Mouse (Mus musculus) lung, postnatal 0 days (tissue): ENCODE results near the gene Hadh.

ENCODE experiments used
- CTCF ChIP-seq: IDR thresholded peaks from 2 replicates; pipeline ENCODE4 v1.5.1; 2016; ENCODE audit warnings: antibody characterized with exemption, mild to moderate bottlenecking
- EP300 ChIP-seq: IDR thresholded peaks from 2 replicates; pipeline ENCODE4 v1.6.1; 2016; ENCODE audit warnings: antibody characterized with exemption, mild to moderate bottlenecking, control low read depth

- TF ChIP-seq EP300 (no peak), CTCF (no peak)
Observed at GRCm38 (mm10) chr3:131271559-131272373, at the start of gene Hadh.
